Mouse (Mus musculus): ENCODE data around the gene Lgi1. TPM values are rescaled to one million over a fixed set of nuclear protein-coding genes. Genes with fewer than 3 reads are reported as not detected.

Lgi1 gene
- total RNA-seq, 2 experiments from 2014 or later: 1.7 to 12.1 TPM

DNA sequence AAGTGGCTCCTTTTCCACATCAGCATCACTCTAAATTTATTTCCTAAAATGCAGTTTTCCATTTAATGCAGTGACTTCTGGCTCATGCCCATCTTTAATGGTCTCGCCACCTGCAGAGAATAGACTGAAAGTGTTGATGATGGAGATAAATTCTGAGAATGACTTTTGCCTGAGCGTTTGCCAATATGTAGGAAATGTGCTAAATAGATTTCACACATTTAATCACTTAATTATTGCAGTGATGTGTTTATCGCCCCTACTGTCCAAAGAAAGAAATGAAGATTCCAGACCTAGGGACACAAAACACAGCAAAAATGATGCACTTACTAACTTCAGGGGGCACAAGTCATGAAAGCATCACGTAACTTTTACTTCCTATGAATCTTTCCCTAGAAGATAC is 54.8 kb downstream of the Lgi1 start:
- no peak for TF ChIP-seq CTCF (IDR thresholded peaks at IDR 0.05)
- Histone ChIP-seq H3K4me3 (no peak overlapping the region), H3K27ac (no peak overlapping the region)
- intact Hi-C loops (cut with DNase I): loop anchor here (5.0 kb wide), 1 partner anchor 37 kb away; no protein-coding TSS in a partner anchor
- no peak for DNase-seq

GRCm38 (mm10) chr19:38320651-38321188 is 56.4 kb downstream of the Lgi1 start:
- no peak overlapping the region for H3K27ac ChIP-seq
- H3K4me3 ChIP-seq: no peak overlapping the region
- intact Hi-C loops (cut with DNase I): no loop called here
- DNase-seq: no peak
- no peak for TF ChIP-seq CTCF (IDR thresholded peaks at IDR 0.05)

DNA sequence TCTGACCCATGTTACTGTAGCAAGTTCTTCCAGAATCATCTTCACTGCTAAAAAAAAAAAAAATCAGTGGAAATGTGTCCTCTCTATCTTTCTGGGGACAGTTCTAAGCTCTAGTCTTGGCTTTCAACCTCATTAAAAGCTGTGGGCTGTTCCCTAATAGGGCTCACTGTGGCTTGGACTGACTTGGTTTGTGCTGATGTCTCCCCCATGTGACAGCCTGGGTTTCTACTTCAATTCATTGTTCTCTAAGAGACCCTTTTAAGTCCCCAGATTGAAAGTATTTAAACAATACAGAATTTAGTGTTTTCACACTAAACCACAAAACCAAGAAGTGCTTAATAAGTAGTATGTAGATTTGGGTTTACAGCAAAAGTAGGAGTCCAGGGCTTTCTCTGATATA is 59.4 kb downstream of the Lgi1 start:
- DNase-seq: no peak
- intact Hi-C loops (cut with DNase I): loop anchor here (2.0 kb wide), 1 partner anchor 71 kb away; no protein-coding TSS in a partner anchor
- no peak for TF ChIP-seq CTCF (IDR thresholded peaks at IDR 0.05)
- H3K27ac ChIP-seq: no peak overlapping the region
- H3K4me3 ChIP-seq: no peak overlapping the region

GRCm38 (mm10) chr19:38324147-38325028 is 60.1 kb downstream of the Lgi1 start:
- peak; percentile 49 for TF ChIP-seq CTCF (IDR thresholded peaks at IDR 0.05)
- intact Hi-C loops (cut with DNase I): loop anchor here (2.0 kb wide), 1 partner anchor 72 kb away; no protein-coding TSS in a partner anchor
- no peak overlapping the region for H3K4me3 ChIP-seq
- no peak overlapping the region for H3K27ac ChIP-seq
- DNase-seq: peak; percentile 22

GRCm38 (mm10) chr19:38325029-38325398 is 60.7 kb downstream of the Lgi1 start:
- H3K4me3 ChIP-seq: no peak overlapping the region
- no peak overlapping the region for H3K27ac ChIP-seq
- TF ChIP-seq CTCF (IDR thresholded peaks at IDR 0.05): no peak
- DNase-seq: no peak
- intact Hi-C loops (cut with DNase I): loop anchor here (2.0 kb wide), 1 partner anchor 72 kb away; no protein-coding TSS in a partner anchor

DNA sequence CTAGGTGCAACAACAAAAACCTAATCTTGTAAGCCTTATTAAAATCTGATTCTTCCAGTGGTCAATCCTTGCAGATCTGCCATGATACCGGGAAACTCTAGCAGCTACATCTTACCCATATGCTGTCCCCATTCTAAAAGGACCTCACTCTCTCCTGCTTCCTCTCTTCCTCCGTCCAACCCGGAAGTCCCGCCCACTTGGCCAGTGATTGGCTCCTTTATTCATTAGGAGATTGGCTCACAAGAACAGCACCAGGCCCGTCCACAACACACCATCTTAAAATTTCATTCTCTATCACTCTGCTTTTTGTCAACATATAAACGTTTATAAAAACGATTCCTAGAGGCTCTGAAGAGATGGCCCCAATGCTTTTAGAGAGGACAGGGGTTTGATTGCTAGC is 61.5 kb downstream of the Lgi1 start:
- TF ChIP-seq CTCF (IDR thresholded peaks at IDR 0.05): no peak
- Histone ChIP-seq H3K4me3 (no peak overlapping the region), H3K27ac (no peak overlapping the region)
- no peak for DNase-seq
- intact Hi-C loops (cut with DNase I): loop anchor here (2.0 kb wide), 1 partner anchor 73 kb away; no protein-coding TSS in a partner anchor

DNA sequence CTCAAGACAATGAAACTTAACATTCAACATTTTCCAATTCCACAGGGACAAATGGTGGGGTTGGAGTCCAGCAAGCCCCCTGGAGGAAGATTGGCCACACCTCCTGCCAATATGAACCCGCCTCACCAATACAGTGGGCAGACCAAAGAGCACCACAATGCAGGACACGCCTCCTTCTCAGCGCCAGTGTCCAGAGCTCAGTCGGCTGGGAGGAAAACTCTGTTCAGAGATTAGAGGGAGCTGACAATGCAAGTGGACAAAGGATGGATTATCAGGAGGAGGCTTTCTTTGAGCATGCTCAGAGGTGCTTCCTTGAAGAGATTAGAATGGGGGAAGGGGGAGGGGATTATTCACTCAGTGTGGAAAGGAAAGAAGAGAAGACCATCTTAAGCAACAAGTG is 62.7 kb downstream of the Lgi1 start:
- no peak overlapping the region for H3K27ac ChIP-seq
- TF ChIP-seq CTCF (IDR thresholded peaks at IDR 0.05): no peak
- H3K4me3 ChIP-seq: no peak overlapping the region
- DNase-seq: no peak
- intact Hi-C loops (cut with DNase I): no loop called here

- no peak overlapping the region for H3K27ac ChIP-seq
- intact Hi-C loops (cut with DNase I): no loop called here
- TF ChIP-seq CTCF (IDR thresholded peaks at IDR 0.05): no peak
- H3K4me3 ChIP-seq: no peak overlapping the region
- no peak for DNase-seq
Observed at GRCm38 (mm10) chr19:38328010-38328409, 63.7 kb downstream of the Lgi1 start.

GRCm38 (mm10) chr19:38329257-38329656 is 64.9 kb downstream of the Lgi1 start:
- Histone ChIP-seq H3K4me3 (no peak overlapping the region), H3K27ac (no peak overlapping the region)
- TF ChIP-seq CTCF (IDR thresholded peaks at IDR 0.05): no peak
- intact Hi-C loops (cut with DNase I): no loop called here
- no peak for DNase-seq

DNA sequence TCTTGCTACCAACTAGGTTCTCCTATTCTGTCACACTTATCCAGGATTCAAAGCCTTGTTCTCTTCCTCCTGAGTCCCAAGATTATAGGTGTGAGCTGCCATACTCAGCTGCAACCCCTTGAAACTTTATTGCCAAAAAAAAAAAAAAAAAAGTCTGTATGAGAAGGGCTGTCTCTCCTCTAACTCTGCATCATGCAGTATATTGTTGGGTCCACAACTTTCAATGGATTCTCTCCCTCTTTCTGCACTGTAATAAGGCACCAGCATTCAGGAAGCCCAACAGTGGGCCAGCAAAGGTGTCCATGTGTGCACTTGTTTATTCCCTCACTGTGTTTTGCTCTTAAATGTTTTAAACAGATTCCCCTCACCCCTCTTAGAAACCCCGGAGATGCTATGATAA is 66.7 kb downstream of the Lgi1 start:
- TF ChIP-seq CTCF (IDR thresholded peaks at IDR 0.05): no peak
- Histone ChIP-seq H3K27ac (no peak overlapping the region), H3K4me3 (no peak overlapping the region)
- intact Hi-C loops (cut with DNase I): no loop called here
- DNase-seq: no peak

- H3K4me3 ChIP-seq: no peak overlapping the region
- H3K27ac ChIP-seq: no peak overlapping the region
- intact Hi-C loops (cut with DNase I): no loop called here
- TF ChIP-seq CTCF (IDR thresholded peaks at IDR 0.05): no peak
- no peak for DNase-seq
Observed at GRCm38 (mm10) chr19:38332245-38332644, 67.9 kb downstream of the Lgi1 start.

GRCm38 (mm10) chr19:38332820-38333219 is 68.5 kb downstream of the Lgi1 start:
- Histone ChIP-seq H3K27ac (no peak overlapping the region), H3K4me3 (no peak overlapping the region)
- no peak for DNase-seq
- TF ChIP-seq CTCF (IDR thresholded peaks at IDR 0.05): no peak
- intact Hi-C loops (cut with DNase I): no loop called here

- TF ChIP-seq CTCF (IDR thresholded peaks at IDR 0.05): no peak
- DNase-seq: no peak
- Histone ChIP-seq H3K27ac (no peak overlapping the region), H3K4me3 (no peak overlapping the region)
- intact Hi-C loops (cut with DNase I): no loop called here
Observed at GRCm38 (mm10) chr19:38336553-38336952, 72.2 kb downstream of the Lgi1 start.

All from gastrocnemius, adult 2 months (tissue).